Mouse (Mus musculus) spleen, adult 2 months (tissue): Measurements from ENCODE around the gene Akap12. TPM values are rescaled to one million over a fixed set of nuclear protein-coding genes. Genes with fewer than 3 reads are reported as not detected.

Experiments
- DNase-seq, 2 experiments: peaks; one replicate each; pipeline versions ENCODE4 v3.0.0 to v3.0.0-alpha.2; 2012 to 2021; ENCODE audit warnings: low spot score in 2 of 2, low read depth in 1 of 2
- H3K27ac ChIP-seq: fragments of 200-500 bp; 2 replicates; pipeline ENCODE4 v1.5.1; 2012; ENCODE audit warnings: low read length, inconsistent platforms; ENCODE audit not compliant: insufficient read depth
- H3K27me3 ChIP-seq: fragments of 200-500 bp; 2 replicates; pipeline ENCODE4 v1.6.1; 2012; ENCODE audit warnings: mild to moderate bottlenecking, moderate library complexity, low read length, inconsistent platforms; ENCODE audit not compliant: control insufficient read depth, insufficient read depth
- H3K36me3 ChIP-seq: fragments of 200-500 bp; 2 replicates; pipeline ENCODE4 v1.6.1; 2012; ENCODE audit warnings: mild to moderate bottlenecking, low read length, inconsistent platforms; ENCODE audit not compliant: control insufficient read depth, insufficient read depth
- H3K4me1 ChIP-seq: fragments of 200-500 bp; 2 replicates; pipeline ENCODE4 v1.6.1; 2011; ENCODE audit warnings: inconsistent platforms; ENCODE audit not compliant: control insufficient read depth, insufficient read depth, insufficient read length
- H3K4me3 ChIP-seq: fragments of 200-500 bp; 2 replicates; pipeline ENCODE4 v1.5.1; 2011; ENCODE audit warnings: mild to moderate bottlenecking, inconsistent platforms; ENCODE audit not compliant: insufficient read depth, insufficient read length; ENCODE audit errors: extremely low read depth
- CTCF ChIP-seq: fragments of 200-500 bp; IDR thresholded peaks from 2 replicates; pipeline ENCODE4 v1.5.1; 2011; ENCODE audit warnings: mild to moderate bottlenecking, inconsistent platforms; ENCODE audit not compliant: insufficient read depth, insufficient read length, insufficient replicate concordance; ENCODE audit errors: extremely low read depth
- POLR2A ChIP-seq: fragments of 200-500 bp; IDR thresholded peaks from 2 replicates; pipeline ENCODE4 v1.6.1; 2011; ENCODE audit warnings: low read depth, low read length, inconsistent platforms
- WGBS: fragments of 180-500 bp; shearing (Covaris S2); methylation state at CpG from one replicate; pipeline ENCODE4 v1.1.7; 2018; 5-methylcytosine and 5-hydroxymethylcytosine counted together
- polyA plus RNA-seq: library from polyadenylated mRNA; depleted of rRNA; stranded (reverse); fragments of >200 nt; gene quantifications from 2 replicates; pipeline ENCODE4 v1.2.3, GENCODE M21; 2012

Akap12 gene
- polyA plus RNA-seq, 1 experiment: 4.1 TPM

GRCm38 (mm10) chr10:4303558-4303957 is 37.4 kb downstream of the Akap12 start:
- WGBS: 82% methylated on average over 5 of the region's 5 CpGs
- Histone ChIP-seq H3K4me1 (no peaks in the 10 kb centered on the region), H3K36me3 (no peaks in the 10 kb centered on the region), H3K27me3 (no peaks in the 10 kb centered on the region), H3K4me3 (no peak overlapping the region), H3K27ac (no peak overlapping the region)
- no peak for TF ChIP-seq CTCF
- TF ChIP-seq POLR2A: no peak
- DNase-seq: no peak

- no peak for TF ChIP-seq CTCF
- TF ChIP-seq POLR2A: no peak
- H3K27me3 ChIP-seq: no peaks in the 10 kb centered on the region
- no peak overlapping the region for H3K4me3 ChIP-seq
- no peak overlapping the region for H3K27ac ChIP-seq
- no peak for DNase-seq
- 80% methylated on average over 8 of the region's 8 CpGs for WGBS
- H3K36me3 ChIP-seq: no peaks in the 10 kb centered on the region
- H3K4me1 ChIP-seq: no peaks in the 10 kb centered on the region
Measured at GRCm38 (mm10) chr10:4323885-4324284, 57.7 kb downstream of the Akap12 start.

- H3K27me3 ChIP-seq: no peaks in the 10 kb centered on the region
- H3K4me3 ChIP-seq: no peak overlapping the region
- H3K4me1 ChIP-seq: no peaks in the 10 kb centered on the region
- no peak overlapping the region for H3K27ac ChIP-seq
- DNase-seq: no peak
- H3K36me3 ChIP-seq: no peaks in the 10 kb centered on the region
- TF ChIP-seq CTCF: no peak
- no peak for TF ChIP-seq POLR2A
- 76% methylated on average over 5 of the region's 5 CpGs for WGBS
Measured at GRCm38 (mm10) chr10:4325562-4325961, 59.4 kb downstream of the Akap12 start.

- no peak for TF ChIP-seq CTCF
- TF ChIP-seq POLR2A: no peak
- no peaks in the 10 kb centered on the region for H3K27me3 ChIP-seq
- no peaks in the 10 kb centered on the region for H3K36me3 ChIP-seq
- H3K4me1 ChIP-seq: no peaks in the 10 kb centered on the region
- DNase-seq: no peak
- H3K4me3 ChIP-seq: no peak overlapping the region
- H3K27ac ChIP-seq: no peak overlapping the region
- WGBS: 92% methylated on average over 1 of the region's 1 CpGs
Measured at GRCm38 (mm10) chr10:4327716-4328115, 61.5 kb downstream of the Akap12 start.

- no peak for TF ChIP-seq CTCF
- no peak for TF ChIP-seq POLR2A
- no peaks in the 10 kb centered on the region for H3K27me3 ChIP-seq
- H3K4me1 ChIP-seq: no peaks in the 10 kb centered on the region
- H3K27ac ChIP-seq: no peak overlapping the region
- H3K36me3 ChIP-seq: no peaks in the 10 kb centered on the region
- DNase-seq: no peak
- 86% methylated on average over 7 of the region's 7 CpGs for whole genome bisulfite sequencing
- H3K4me3 ChIP-seq: no peak overlapping the region
Measured at GRCm38 (mm10) chr10:4332228-4332979, 66.2 kb downstream of the Akap12 start.

GRCm38 (mm10) chr10:4333319-4333718 is 67.1 kb downstream of the Akap12 start:
- H3K36me3 ChIP-seq: no peaks in the 10 kb centered on the region
- TF ChIP-seq CTCF: peak; percentile 59; the same call in 1 of the 2 replicates
- no peak for TF ChIP-seq POLR2A
- no peaks in the 10 kb centered on the region for H3K4me1 ChIP-seq
- H3K4me3 ChIP-seq: no peak overlapping the region
- 10% methylated on average over 8 of the region's 8 CpGs for WGBS
- H3K27ac ChIP-seq: no peak overlapping the region
- peak; percentile 26 to 37 for DNase-seq
- no peaks in the 10 kb centered on the region for H3K27me3 ChIP-seq

GRCm38 (mm10) chr10:4334039-4334683 is 68.0 kb downstream of the Akap12 start:
- TF ChIP-seq CTCF (no peak), POLR2A (peak; percentile 52; the same call in 1 of the 2 replicates)
- H3K27ac ChIP-seq: peak overlapping the region; percentile 62
- peak; percentile 66 to 88 for DNase-seq
- no peaks in the 10 kb centered on the region for H3K4me1 ChIP-seq
- H3K36me3 ChIP-seq: no peaks in the 10 kb centered on the region
- WGBS: 2% methylated on average over 27 of the region's 27 CpGs
- peak overlapping the region; percentile 69 for H3K4me3 ChIP-seq
- H3K27me3 ChIP-seq: no peaks in the 10 kb centered on the region
